Mouse (Mus musculus) thymus, postnatal 10 days (tissue): ENCODE results near the gene Tsnax.
A peak's percentile ranks its signal among the peaks of the same experiment; 100 is the strongest.

ENCODE experiments used
- DNase-seq, 2 experiments: peaks; one replicate each; pipeline ENCODE4 v3.0.0; 2021; ENCODE audit warnings: low spot score in 2 of 2

Gene Tsnax

GRCm38 (mm10) chr8:125043394-125043793 is 30.6 kb downstream of the Tsnax start:
- no peak for DNase-seq

GRCm38 (mm10) chr8:125043935-125044334 is 31.1 kb downstream of the Tsnax start:
- DNase-seq, result no peak

GRCm38 (mm10) chr8:125045760-125046159 is 33.0 kb downstream of the Tsnax start:
- no peak for DNase-seq

GRCm38 (mm10) chr8:125049051-125049750 is 36.4 kb downstream of the Tsnax start:
- DNase-seq, result no peak

- DNase-seq, result no peak
These were observed 37.0 kb downstream of the Tsnax start for GRCm38 (mm10) chr8:125049826-125050225.

- peak in 1 of 2 experiments; percentile 84 for DNase-seq
These were observed 39.2 kb downstream of the Tsnax start for GRCm38 (mm10) chr8:125052026-125052425.

- no peak for DNase-seq
These were observed 41.0 kb downstream of the Tsnax start, which contains the start of gene Disc1 for GRCm38 (mm10) chr8:125053505-125054435. TSS of gene Disc1 (plus strand) at chr8:125054195.

- DNase-seq, result no peak
These were observed 41.6 kb downstream of the Tsnax start for GRCm38 (mm10) chr8:125054436-125054810.

GRCm38 (mm10) chr8:125060904-125061303 is 48.1 kb downstream of the Tsnax start:
- no peak for DNase-seq

- no peak for DNase-seq
These were observed 52.8 kb downstream of the Tsnax start for GRCm38 (mm10) chr8:125065596-125065995.

GRCm38 (mm10) chr8:125066913-125067595 is 54.3 kb downstream of the Tsnax start:
- peak; percentile 61 to 74 for DNase-seq

GRCm38 (mm10) chr8:125067596-125067960 is 54.8 kb downstream of the Tsnax start:
- peak; percentile 41 to 52 for DNase-seq

- DNase-seq, result no peak
These were observed 55.5 kb downstream of the Tsnax start for GRCm38 (mm10) chr8:125068146-125068905.

GRCm38 (mm10) chr8:125069304-125069703 is 56.5 kb downstream of the Tsnax start:
- no peak for DNase-seq

GRCm38 (mm10) chr8:125069733-125070132 is 56.9 kb downstream of the Tsnax start:
- DNase-seq, result no peak

- no peak for DNase-seq
These were observed 61.3 kb downstream of the Tsnax start for GRCm38 (mm10) chr8:125074141-125074540.

- no peak for DNase-seq
These were observed 61.8 kb downstream of the Tsnax start for GRCm38 (mm10) chr8:125074581-125074980.

GRCm38 (mm10) chr8:125075389-125075788 is 62.6 kb downstream of the Tsnax start:
- no peak for DNase-seq

- no peak for DNase-seq
These were observed 64.5 kb downstream of the Tsnax start for GRCm38 (mm10) chr8:125077326-125077725.

- DNase-seq, result no peak
These were observed 66.1 kb downstream of the Tsnax start for GRCm38 (mm10) chr8:125078771-125079384.
